Mouse (Mus musculus) urinary bladder, postnatal 4 days (tissue): ENCODE results near the gene 2810408A11Rik.
A peak's percentile ranks its signal among the peaks of the same experiment; 100 is the strongest.

Source experiments
- DNase-seq, 2 experiments: peaks; one replicate each; pipeline ENCODE4 v3.0.0; 2021 to 2022; ENCODE audit warnings: low spot score in 2 of 2

Gene 2810408A11Rik

DNA sequence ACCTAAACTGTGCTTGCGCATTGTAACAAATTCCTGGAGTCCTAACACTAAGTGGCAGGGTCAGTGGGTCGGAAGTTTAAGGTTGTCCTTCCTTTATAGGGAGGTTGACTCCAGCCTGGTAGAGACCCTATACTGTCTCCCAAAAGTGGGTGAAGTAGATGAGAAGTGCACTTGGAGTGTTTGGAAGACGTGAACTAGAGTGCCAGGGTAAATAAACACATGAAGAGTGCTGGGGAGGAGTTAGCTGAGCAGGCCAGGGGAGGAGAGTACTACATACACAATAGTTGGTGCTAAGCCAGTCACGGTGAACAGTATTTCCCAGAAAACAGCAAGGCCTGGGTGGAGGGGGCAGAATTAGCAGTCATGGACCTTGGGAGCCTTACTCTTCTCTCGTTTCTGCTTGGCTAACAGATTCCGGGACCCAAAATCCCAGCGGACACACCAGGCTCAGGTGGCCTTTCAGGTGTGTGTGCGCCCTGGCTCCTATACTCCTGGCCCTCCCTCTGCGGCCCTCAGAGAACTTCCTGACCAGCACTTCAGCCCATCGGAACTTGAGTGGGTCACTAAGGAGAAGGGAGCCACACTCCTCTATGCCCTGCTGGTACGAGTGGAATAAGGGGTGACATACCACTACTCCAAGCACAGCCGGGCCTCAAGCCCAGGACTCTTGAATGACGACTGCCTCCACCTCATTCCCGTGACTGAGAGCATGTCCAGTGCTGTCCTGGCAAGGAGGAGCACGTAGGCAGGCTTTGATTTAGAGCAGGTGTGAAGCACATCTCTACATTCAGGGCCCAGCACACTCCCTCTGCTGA lies 12.1 kb upstream of the 2810408A11Rik start:
- no peak for DNase-seq

DNA sequence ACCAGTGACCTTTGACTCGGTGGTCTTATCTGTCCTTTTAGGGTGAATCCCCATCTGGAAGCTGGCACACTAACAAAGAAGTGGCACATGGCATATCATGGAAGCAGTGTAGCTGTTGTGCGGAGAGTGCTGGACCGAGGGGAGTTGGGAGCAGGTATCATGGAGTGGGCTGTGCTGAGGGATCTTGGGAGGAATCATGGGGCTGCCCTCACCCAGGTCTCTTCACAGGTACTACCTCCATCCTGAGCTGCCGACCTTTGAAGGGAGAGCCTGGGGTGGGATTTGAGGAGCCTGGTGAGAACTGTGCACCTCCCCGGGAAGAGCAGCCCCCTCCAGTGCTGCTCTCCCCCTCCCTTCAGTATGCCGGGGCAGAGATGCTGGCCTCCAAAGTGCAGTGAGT lies 10.9 kb upstream of the 2810408A11Rik start:
- DNase-seq: no peak

DNA sequence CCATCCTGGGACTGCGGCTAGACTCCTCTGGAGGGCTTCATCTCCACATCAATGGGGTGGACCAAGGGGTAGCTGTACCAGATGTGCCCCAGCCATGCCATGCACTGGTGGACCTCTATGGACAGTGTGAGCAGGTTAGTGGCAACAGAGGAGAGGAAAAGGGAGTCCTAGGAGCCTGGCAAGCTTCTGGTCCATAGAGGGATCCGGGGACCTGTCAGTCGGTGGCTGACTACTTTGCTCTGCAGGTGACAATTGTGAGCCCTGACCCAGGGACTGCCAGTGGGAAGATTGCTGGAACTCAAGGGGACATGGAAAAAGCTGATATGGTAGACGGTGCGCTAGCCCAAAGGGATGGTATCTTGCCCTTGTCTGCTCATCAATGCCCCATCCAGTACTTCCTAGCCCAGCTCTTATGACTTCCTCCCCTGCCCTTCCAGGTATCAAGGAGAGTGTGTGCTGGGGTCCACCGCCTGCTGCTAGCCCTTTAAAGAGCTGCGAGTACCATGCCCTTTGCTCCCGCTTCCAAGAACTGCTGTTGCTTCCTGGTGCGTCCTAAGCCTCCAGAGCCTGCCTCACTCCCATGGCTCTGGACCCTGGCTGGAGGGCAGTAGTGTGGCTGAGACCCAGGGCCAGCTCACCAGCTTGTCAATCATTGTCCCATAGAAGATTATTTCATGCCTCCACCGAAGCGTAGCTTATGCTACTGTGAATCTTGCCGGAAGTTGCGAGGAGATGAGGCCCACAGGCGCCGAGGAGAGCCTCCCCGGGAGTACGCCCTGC lies 10.2 kb upstream of the 2810408A11Rik start:
- DNase-seq: no peak

DNA sequence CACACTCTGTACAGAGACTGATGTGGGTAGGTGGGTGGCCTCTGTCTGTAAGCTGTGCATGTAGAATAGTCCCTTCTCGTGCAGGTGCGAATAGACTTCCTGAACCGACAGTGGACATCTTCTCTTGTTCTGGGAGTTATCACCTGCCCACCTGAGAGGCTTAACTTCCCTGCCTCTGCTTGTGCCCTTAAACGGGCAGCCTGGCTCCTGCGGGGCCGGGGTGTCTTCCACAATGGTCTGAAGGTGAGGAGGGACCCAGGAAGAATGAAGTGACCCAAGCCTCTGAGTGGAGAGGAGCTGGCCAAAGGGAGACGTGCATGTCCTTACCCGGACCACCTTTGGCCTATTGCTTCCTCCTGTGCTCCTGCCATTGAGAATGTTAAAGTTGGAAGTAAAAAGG lies 9.4 kb upstream of the 2810408A11Rik start:
- no peak for DNase-seq

DNA sequence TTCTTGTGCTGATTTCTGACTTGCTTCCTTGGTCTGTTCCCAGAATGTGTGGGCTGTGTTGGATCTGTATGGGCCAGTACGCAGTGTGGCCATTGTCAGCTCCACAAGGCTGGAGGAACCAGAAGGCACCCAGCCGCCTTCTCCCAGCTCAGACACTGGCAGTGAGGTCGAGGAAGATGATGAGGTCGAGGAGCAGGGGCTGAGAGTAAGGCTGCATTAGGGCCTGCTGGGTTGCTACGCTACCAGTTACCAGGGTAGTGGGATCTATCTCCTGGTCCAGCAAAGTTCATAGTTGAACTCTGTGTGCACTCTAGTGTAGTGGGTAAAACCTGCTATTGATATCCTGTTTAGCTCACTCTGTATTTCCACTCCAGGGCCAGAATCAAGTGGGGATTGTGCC lies 8.4 kb upstream of the 2810408A11Rik start:
- no peak for DNase-seq

DNA sequence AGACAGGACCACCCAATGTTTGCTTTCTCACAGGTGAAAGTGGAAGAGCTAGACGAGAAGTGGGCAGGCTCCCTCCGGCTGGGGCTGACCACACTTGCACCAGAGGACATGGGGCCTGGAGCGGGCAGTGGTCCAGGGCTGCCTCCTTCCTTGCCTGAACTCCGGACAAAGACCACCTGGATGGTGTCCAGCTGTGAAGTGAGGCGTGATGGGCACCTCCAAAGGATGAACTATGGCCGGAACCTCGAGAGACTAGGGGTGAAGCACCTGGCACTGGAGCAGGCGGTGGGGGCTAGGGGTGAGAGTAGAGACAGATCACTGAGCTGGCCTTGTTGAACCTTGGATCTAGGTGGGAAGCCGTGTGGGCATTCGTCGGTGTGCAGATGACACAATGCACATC lies 7.9 kb upstream of the 2810408A11Rik start:
- DNase-seq: no peak

DNA sequence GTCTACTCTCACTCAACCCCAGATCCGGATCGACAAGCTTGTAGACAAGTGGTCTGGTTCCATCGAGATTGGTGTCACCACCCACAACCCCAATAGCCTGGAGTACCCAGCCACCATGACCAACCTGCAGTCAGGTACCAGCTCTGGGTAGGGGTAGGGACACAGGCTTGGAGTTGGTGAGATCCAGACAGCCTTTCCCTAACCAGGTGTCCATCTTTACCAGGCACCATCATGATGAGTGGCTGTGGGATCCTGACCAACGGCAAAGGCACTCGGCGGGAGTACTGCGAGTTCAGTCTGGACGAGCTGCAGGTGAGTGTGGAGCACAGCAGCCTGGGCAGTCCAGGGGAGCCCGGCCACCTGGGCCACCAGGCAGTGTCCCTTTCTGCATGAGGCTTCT lies 3.5 kb upstream of the 2810408A11Rik start:
- no peak for DNase-seq

DNA sequence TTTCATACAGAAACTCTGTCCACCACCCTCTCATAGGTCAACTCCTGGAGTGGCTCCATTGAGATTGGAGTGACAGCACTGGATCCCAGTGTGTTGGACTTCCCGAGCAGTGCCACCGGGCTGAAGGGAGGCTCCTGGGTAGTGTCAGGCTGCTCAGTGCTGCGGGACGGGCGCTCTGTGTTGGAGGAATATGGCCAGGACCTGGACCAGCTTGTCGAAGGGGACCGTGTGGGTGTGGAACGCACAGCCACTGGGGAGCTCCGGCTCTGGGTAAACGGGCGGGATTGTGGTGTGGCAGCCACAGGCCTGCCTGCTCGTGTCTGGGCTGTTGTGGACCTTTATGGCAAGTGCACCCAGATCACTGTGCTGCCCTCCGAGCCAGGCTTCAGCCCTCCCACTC lies 2.2 kb upstream of the 2810408A11Rik start:
- DNase-seq: no peak

DNA sequence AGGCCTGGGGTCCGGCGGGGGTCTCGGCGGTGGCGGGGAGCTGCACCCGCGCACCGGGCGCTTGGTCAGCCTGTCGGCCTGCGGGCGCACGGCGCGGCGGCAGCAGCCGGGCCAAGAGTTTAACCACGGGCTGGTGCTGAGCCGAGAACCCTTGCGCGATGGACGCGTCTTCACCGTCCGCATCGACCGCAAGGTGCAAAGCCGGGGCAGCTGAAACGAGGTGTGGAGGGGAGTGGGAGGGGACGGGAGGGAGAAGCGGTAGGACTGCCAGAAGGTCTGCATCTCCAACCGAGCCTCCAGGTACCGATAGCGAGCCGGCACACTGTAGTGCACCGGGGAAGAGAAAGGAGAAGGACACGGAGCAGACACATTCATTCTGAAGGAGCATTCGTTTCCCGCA lies 1.2 kb upstream of the 2810408A11Rik start:
- DNase-seq: no peak

DNA sequence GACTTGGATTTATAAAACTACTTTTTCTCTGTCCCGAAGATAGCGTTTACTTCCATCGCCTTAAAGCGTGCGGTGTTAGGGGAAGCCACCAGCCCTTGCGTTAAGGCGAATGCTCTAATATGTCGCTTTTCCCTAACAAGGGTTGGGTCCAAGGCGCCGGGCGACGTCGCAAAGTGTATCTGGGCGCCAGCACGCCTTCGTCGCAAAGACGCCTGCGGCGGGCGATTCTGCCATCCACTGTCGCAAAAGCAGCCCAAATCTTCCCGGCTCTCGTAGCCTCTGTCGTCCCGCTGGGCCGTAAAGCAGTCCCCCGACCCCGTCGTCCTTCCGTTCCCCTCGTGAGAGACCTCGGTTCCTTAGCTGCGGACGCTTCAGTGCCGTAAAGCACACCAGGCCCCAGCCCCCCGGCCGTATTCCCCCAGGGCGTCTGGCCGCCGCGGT lies 639 bp upstream of the 2810408A11Rik start:
- peak; percentile 93 for DNase-seq

DNA sequence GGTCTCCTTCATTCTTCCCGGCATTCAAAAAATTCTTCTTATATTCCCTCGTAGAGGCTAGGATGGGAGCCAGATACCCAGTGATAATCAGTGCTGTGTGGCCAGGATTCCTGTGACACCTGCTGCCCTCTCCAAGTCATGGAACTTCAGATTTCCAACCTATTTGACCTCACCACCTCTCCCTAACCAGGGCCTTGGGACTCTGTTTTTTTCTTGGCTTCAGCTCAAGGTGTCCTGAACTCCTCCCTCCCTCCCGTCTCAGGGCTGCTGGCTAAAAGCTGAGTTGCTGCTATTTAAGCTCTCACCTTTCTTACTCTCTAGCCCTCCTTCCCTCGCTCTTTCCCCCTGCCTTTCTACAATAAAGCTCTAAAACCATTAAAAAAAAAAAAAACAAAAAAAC lies 917 bp downstream of the 2810408A11Rik start:
- no peak for DNase-seq

DNA sequence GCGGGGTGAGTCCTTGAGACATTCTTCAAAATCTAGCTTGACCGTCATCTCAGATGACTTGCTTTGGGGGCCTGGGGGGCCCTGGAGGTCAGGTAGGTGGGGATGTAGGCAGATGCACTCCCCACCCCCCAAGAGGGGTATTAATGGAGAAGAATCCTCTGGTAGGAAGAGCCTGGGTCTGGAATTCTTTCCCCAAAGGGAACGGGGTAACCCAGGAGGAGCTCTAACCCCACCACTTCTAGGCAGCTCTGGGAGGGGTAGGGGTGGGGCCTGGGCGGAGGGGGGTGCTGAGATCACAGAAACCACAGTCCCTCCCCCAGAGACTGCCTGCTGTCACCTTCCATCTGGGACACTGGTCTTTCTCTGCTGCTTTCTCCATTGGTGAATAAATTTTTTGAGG lies 5.5 kb downstream of the 2810408A11Rik start, which contains the start of gene Acap1:
Gene Acap1, minus strand, starts transcription at position 249 of the 400 bp plus-strand sequence.
- DNase-seq: no peak

DNA sequence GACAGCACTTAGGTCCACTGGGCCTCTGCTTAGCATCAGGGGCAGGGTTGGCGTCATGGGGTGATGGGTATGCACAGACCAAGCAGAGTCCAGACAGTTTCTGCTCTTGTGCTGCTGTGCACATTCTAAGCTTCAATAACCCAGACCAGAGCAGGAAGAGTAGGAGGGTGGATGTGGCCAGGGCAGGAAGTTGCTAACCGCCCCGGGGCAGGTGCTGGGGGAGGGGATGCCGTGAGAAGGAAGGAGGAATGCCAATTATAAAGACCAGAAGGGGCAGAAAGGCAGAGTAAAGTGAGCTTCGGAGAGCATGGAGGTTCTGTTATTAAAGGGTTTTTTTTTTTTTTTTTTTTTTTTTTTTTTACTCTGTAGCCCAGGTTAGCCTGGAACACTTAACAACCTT lies 6.1 kb downstream of the 2810408A11Rik start:
- no peak for DNase-seq

DNA sequence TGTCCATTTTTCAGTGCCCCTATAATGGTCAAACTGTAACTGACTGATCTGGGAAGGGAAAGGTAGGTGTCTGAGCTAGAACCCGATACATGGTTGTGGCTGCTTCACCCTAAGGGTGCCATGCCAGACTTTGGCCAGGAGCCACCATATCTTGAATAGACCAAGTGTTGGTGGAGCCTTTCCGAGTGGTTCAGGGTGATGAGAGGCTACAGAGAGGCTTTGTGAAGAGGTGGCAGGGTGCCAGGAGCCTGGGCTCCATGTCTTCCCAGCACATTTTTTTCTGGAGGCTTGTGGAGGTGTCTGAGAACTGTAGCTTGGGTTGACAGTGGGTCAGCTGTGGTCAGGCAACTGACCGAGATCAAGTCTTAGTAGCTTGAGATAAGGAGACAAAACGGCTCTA lies 9.3 kb downstream of the 2810408A11Rik start:
- no peak for DNase-seq

DNA sequence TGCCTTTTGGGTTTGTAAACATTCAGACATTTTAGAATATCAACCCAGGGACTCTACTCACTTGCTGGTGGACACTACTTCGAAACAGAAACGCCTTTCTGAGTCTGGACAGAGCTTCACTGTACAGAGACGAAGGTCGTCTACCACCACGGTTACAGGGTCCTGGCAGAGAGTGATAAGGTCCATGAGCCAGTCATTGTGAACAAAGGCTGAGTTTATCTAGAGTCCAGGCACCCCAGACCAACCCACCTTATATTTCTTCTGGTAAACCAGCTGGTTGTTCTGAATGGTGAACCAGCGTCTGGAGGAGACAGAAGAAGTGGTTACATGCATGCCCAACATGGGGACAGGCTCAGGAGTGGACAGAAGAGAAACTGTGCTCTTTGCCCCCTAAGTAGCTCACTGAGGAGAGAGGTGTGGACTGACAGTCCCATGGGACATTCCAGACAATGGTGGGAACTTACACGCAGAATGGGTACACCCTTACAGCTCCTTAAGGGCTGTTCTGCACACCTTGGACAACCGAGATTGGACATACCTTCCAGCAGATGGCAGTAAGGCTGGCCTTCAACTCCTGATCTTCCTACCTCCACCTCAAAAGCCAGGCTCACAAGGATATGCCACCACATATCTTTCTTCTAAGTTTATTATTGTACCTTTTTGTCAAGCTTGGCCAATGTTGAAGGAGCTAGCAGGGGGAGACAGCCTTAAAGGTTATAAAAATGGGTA lies 13.7 kb downstream of the 2810408A11Rik start:
- no peak for DNase-seq

DNA sequence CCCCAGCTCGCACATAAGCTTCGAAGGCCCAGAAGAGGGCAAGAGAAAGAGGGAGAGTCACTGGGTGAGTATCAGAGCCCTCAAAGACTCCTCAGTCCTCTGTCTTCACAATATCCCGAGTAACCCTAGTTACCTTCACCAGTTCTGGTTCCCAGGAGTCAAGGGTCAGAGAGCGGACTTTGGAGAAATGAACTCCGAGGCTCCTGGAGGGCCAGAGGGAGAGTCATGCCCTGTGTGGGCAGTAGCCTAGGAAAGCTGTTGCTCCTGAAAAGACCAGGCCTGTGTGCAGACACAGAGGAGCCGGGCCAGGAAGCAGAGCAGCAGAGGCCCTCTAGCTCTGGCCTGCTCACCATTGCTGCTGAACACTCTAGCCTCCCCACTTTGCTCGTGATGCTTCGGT lies 16.1 kb downstream of the 2810408A11Rik start:
- no peak for DNase-seq

DNA sequence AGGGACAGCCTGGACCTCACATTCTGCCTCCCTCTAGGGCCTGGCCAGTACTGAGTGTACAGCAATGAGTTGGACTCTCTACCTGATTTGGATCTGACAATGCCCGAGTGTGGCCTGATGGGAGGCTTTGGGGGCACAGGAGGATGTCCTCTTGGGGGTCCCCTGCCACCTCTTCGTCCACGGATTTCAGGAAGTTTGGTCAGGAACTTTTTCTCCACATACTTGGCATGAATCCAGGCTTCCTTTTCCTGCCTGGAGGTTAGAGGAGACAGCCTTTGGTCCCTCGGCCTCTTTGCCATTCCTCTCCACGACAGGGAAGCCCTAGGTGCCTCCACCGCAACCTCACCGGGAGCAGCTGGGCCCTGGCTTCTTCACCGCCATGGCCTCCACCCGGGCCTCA lies 16.5 kb downstream of the 2810408A11Rik start:
- no peak for DNase-seq

DNA sequence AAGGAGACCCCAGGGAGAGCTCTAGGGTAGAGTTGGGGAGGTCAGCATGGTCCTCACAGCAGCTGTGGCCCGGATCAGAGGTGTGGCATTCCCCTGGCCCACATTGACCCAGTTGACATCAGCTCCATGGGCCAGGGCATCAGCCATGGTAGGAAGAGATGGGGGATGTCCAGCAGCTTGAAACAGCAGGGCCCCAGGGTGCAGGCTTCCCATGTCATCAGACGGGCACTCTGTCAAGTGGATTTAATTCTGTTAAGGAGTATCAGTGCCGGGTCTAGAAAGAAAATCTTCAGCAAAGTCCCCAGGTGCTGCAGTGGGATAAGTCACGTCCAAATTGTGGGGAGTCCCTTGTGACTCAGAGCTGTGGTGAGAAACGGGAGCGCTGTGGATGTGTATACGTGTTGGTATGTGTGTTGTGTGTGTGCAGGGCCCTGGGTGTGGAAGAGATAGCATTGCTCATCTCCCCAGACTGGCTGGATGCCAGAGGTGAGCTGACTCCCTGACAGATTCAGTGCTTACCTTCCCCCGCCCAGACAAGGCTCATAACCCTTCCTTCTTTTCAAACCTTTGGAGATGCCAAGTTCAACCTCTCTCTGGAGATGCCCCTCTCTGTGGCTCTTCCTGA lies 17.1 kb downstream of the 2810408A11Rik start:
- DNase-seq: no peak

DNA sequence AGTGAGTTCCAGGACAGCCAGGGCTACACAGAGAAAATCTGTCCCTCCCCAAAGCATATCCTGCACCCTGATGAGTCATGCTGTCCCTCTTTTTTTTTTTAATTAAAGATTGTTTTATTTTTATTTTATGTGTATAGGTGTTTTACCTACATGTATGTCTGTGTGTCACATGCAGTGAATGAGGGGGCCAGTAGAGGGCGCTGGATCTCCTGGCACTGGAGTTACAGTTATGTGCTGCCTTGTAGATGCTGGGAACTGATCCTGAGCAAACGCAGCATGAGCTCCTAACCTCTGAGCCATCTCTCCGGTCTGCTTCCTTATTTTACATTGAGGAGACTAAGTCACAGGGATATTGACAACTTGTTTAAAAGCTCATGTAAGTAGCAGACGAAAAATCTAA lies 17.7 kb downstream of the 2810408A11Rik start:
- DNase-seq: no peak

DNA sequence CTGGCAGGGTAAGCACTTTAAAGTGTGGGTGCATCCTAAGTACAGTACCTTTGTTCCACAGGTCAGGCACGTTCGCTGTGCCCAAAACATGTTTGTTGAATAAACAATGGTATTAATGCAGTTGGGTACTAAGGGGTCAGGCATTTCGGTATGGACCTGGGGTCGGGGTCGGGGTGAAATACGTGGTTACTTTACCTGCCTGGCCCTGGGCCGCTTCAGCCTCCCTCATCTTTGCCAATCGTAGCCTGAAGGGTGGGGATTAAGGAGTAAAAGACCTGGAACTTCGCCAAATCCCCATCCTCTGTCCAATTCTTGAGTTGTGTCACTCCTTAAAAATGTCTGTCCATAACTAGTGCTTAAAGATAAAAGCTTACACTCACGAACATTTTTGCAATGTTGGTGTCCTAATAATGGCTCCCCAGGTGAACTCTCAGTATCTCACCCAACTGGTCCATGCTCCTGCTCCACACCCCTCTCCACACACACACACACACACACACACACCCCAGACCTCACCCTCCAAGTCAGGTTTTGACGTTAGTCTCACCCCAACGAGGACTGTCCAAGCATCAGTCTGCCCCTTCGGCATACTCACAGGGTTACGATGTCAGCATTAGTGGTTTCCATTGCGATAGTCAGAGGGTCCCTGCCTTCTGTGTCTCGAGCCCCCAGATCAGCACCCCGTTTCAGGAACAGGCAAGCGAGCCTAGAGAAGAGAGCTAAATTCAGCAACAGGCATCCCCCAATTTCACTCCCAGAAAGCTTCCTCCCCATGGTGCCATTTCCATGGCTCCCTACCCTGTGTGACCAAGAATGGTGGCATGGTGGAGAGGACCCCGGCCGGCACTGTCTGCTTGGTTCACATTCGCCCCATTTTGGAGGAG lies 18.8 kb downstream of the 2810408A11Rik start:
- DNase-seq: no peak
